Mouse (Mus musculus) NIH3T3 (cell line): ENCODE measurements around the gene Zfp105.

Experiments
- DNase-seq: peaks from one replicate; pipeline ENCODE4 v3.0.0-alpha.2; 2012; ENCODE audit warnings: low read depth

Gene Zfp105

DNA sequence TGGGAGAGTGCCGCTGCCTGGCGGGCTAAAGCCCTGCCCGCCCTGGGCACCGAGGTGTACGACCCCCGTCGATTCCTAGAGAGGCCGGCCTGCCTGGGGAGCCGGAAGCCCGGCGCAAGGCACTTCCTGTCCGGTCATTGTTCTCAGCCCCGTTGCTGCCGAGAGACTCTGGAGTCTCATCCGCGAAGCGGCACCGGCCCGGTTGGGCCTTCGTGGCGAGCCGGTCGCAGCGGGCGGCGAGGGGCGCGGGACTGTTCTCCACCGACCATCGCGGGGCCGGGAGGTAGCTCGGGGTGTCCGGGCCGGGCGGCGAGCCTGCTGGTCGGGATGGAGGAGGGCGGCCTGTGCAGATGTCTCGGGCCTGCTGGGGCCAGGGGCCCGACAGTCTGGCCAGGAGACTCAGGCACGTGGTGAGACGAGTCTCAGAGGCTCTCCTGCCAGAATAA lies at the start of gene Zfp105:
Zfp105 (plus strand) TSS at position 137 of the 446 bp plus-strand sequence.
- DNase-seq, result no peak

DNA sequence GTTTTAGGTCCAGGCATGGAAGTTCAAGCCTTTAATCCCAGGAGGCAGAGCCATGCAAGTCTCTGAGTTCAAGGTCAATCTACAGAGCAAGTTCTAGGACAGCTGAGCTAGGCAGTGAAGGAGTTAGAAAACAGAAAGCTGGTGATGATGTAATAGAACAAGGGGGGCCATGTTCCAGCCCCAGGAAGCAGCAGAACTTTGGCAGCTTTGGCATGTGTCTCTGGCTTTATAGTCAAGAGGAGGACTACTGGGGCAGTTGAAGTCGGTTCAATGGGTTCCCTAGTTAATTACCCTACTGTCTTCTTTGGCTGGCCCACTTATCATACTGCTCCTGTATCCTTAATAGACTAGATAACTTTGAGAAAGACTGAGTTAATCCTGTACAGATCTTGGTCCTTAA lies 48.2 kb upstream of the Zfp105 start:
- no peak for DNase-seq

DNA sequence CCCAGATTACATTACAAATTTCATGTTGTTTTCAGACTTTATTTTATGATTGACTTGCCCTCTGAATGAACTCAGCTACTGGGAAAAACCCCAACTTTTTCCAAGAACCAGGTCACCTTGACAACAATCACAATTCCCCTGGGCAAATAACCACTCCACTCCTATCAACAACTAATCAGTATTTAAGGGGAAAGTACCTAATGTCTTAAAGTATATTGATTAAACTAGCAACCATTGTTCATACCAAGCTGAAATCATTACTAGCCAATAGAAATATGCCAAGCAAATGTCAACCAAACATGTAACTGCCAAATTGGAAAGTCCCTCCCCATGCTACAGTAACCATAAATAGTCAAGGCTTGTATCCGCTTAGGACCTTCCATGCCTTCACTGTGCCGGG lies 47.7 kb upstream of the Zfp105 start:
- DNase-seq, result no peak

DNA sequence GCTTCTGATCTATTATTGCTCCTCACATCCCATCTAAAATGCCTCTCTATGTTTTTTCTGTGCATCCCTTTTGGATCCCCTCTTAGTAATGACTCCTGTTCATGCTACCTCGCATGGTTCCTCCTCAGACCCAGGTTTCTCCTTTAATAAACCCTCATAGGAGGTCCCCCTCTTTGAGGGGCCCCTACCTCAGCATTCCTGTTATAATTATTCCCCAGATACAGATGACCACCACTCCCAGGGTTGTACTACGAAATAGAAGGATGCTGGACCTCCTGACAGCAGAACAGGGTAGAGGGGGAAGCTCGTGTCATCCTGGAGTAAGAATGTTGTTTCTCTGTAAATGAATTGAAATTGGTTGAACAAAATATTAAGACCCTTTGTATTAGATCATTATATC lies 37.5 kb upstream of the Zfp105 start, which contains the start of gene Zkscan7:
Zkscan7 (plus strand) TSS at position 301 of the 400 bp plus-strand sequence.
- no peak for DNase-seq

DNA sequence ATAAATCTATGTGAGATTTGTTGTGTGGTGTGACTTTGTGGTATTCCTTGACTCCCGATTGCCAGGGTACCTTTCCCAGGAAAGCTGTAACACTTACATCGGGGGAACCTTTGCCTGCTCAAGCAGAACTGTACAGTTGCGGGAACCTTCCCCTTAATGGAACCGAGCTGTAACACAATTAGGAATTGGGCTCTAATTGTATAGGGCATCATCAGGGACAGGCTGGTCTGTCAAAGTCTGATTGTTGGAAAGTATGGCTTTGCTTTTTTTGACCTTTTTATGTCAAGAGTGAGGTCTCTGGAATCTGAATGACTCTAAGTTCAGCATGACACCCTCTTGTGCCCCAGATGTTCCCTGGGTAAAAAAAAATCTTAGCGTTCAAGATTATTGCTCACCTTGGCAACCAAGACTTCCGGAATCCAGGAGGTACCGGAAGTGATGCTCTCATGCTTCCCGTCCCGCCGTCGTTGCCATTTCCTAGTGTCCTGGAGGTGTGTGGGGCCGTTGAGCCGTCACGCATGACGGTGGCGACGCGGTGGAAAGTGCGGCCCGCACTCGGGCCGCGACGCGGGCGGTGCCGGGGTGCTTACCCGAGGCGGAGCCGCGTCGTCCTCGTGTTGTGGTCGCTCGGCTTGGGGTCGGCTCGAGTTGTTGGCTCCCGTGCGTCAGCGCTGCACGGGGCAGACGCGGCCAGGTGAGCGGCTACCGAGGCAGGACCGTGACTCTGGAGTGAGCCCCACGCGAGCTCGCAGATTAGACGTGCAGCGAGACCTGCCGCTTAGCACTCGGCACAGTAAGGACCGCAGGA lies 36.3 kb upstream of the Zfp105 start:
- peak; percentile 80 for DNase-seq

DNA sequence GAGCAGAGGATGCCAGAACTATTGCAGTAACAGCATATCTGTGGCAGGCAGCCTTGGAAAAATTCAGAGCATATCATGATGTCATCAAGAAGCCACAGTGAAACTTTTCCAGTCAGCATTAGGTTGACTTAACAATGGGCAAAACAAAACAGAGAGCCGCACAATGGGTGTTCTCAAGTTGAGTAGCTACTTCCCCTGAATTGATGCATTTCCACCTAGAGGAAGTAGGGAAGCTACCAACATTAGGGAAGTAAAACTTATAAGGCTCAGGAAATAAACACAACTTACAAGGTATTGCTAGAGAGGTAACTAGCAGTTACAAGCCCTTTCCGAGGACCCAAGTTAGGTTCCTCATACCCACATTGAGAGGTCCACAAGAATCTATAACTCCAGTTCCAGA lies 21.8 kb upstream of the Zfp105 start:
- peak; percentile 9 for DNase-seq

DNA sequence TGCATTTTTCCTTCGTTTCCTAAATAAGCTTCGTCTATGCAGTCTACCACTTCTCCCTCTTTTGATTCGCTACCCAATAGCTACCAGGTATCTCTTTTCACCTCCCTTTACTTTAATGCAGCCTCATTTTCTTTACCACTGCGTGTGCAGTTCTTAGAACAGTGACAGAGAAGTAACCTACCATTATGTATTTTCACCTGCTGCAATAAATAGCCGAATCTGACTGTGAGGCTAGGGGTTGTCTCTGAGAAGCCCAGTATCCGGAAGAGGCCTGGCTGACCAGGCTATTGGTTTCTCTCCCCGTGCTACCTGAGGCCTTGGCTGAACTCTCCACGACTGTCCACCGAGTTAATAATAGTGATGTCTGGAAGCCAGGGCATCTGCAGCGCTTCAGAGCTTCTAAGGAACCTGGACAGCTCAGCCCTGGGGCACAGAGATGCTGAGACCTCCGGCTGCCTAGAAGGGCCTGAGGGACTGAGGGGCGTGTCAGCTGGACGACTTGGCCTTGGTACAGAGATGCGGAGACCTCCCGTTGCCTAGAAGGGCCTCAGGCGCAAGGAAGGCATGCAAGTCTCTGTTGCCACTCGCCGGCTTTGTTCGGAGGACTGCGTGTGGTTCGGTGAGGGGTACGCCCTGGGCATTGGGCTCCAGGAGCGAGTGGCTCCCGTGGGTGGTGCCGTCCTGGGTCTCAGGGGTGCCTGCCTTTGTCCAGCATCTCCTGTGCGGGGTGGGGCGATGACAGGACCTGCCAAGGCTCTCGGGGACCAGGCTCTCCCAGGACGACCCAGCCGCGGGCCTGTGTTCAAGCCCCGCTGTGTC lies 19.9 kb upstream of the Zfp105 start:
- no peak for DNase-seq

DNA sequence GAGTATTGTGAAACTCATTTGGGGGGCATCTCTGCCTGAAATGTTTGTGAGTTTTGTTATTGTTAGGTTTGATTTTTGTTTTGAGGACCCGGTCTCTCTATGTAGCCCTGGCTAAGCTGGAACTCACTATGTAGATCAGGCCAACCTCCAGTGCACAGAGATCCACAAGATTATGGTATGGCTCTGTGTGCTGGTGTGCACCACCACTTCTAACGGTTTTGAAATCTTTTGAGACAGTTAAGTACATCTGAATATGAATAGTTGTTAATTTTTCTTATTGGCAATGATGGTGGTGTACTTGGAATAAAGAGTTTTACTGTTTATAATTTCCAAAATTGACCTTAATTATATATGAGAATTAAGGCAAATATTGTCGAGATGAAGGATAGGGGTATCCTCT lies 436 bp upstream of the Zfp105 start:
- DNase-seq, result no peak

DNA sequence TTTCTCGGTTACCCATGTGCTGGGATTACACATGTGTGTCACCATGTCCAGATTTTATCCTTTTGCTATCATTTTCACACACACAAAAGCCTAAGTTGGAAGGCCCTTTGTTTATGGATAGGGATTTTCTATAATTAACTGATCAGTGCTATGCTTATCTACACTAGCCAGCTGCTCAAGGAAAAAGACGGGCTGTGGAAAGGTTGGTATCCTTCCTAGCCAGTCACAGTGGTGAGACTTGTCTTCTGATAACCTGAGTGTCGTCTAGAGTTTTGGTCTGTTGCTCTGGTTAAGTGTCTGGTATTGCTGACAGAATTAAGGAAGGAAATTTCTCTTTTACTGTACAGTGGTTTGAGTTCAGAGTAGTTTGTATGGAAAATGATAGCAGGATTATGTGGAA lies 6.0 kb downstream of the Zfp105 start:
- no peak for DNase-seq

DNA sequence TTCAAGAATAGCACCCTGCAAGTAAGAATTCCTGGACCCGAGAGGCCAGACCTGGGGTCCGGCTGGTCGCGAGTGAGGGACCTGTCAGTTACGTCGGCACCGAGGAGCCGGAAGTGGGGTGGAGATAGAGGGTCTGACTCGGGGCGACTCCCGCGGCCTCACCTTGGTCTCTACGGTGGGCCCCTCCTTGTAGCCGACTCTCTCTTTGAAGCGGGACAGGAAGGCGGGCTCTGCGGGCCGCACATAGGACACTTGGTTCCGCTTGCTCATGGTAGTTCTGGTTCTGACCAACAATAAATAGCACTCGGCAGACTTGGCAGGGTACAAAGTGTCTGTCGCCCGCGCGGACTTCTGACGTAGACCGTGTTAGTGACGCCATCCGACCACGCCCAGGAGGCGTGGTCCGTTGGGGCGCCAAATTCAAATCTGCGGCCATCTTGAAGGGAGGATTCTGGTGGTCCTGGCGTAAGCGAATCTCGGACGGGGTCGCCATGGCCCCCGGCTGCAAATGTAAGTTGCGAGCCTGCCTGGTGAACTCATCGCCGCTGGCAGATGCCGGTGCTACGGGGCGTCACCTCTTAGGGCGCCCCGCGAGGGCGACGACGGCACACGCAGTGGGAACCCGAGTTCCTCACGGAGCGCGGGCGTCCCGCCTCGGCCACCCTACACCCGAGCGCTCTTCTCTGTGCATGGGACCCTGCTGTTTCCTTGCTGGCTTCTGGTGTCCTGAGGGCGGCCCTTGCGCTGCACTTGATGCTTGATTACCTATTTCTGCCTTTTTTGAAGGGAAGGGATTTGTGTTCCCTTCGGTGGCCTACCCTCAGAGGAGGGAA lies 28.0 kb downstream of the Zfp105 start, which contains the start of the genes 1110059G10Rik and Kif15:
1110059G10Rik (minus strand) TSS at position 358 of the 833 bp plus-strand sequence.
Kif15 (plus strand) TSS at position 404 of the 833 bp plus-strand sequence.
- DNase-seq, result peak; percentile 96
